Mouse (Mus musculus): ENCODE results near the gene Cacul1. TPM values are rescaled to one million over a fixed set of nuclear protein-coding genes. Genes with fewer than 3 reads are reported as not detected.

The Cacul1 gene
- polyA plus RNA-seq, 1 experiment: 84.8 TPM

GRCm38 (mm10) chr19:60598025-60598697 is 17.3 kb upstream of the Cacul1 start:
- Histone ChIP-seq H3K27ac (ENCODE audit: control insufficient read depth, insufficient read depth, low read depth, low read length) (no peak overlapping the region), H3K36me3 (ENCODE audit: control insufficient read depth, insufficient read depth, low read length) (no peaks in the 10 kb centered on the region), H3K4me3 (ENCODE audit: control insufficient read depth, low read depth, low read length) (no peak overlapping the region), H3K27me3 (ENCODE audit: control insufficient read depth, insufficient read depth, low read length) (no peaks in the 10 kb centered on the region), H3K4me1 (ENCODE audit: control insufficient read depth, insufficient read depth, low read length) (no peaks in the 10 kb centered on the region)
- no peak for TF ChIP-seq CTCF (IDR thresholded peaks at IDR 0.05; ENCODE audit: control insufficient read depth, insufficient read depth, insufficient replicate concordance, low read depth, low read length)
- no peak for TF ChIP-seq POLR2A (IDR thresholded peaks at IDR 0.05; ENCODE audit: control insufficient read depth, low read depth, low read length)

- no peaks in the 10 kb centered on the region for H3K4me1 ChIP-seq (ENCODE audit: control insufficient read depth, insufficient read depth, low read length)
- no peak overlapping the region for H3K4me3 ChIP-seq (ENCODE audit: control insufficient read depth, low read depth, low read length)
- no peak overlapping the region for H3K27ac ChIP-seq (ENCODE audit: control insufficient read depth, insufficient read depth, low read depth, low read length)
- TF ChIP-seq CTCF (IDR thresholded peaks at IDR 0.05; ENCODE audit: control insufficient read depth, insufficient read depth, insufficient replicate concordance, low read depth, low read length) (no peak), POLR2A (IDR thresholded peaks at IDR 0.05; ENCODE audit: control insufficient read depth, low read depth, low read length) (no peak)
- H3K27me3 ChIP-seq (ENCODE audit: control insufficient read depth, insufficient read depth, low read length): no peaks in the 10 kb centered on the region
- no peaks in the 10 kb centered on the region for H3K36me3 ChIP-seq (ENCODE audit: control insufficient read depth, insufficient read depth, low read length)
Measured at GRCm38 (mm10) chr19:60589646-60590045, 8.8 kb upstream of the Cacul1 start.

- TF ChIP-seq POLR2A (IDR thresholded peaks at IDR 0.05; ENCODE audit: control insufficient read depth, low read depth, low read length) (no peak), CTCF (IDR thresholded peaks at IDR 0.05; ENCODE audit: control insufficient read depth, insufficient read depth, insufficient replicate concordance, low read depth, low read length) (no peak)
Measured at GRCm38 (mm10) chr19:60586652-60587051, 5.8 kb upstream of the Cacul1 start.

GRCm38 (mm10) chr19:60583201-60583600 is 2.4 kb upstream of the Cacul1 start:
- no peaks in the 10 kb centered on the region for H3K36me3 ChIP-seq (ENCODE audit: control insufficient read depth, insufficient read depth, low read length)
- H3K4me1 ChIP-seq (ENCODE audit: control insufficient read depth, insufficient read depth, low read length): peaks cover 2% of the 10 kb centered on the region; the same call in 1 of the 2 replicates
- TF ChIP-seq POLR2A (IDR thresholded peaks at IDR 0.05; ENCODE audit: control insufficient read depth, low read depth, low read length): no peak
- TF ChIP-seq CTCF (IDR thresholded peaks at IDR 0.05; ENCODE audit: control insufficient read depth, insufficient read depth, insufficient replicate concordance, low read depth, low read length): no peak
- no peak overlapping the region for H3K4me3 ChIP-seq (ENCODE audit: control insufficient read depth, low read depth, low read length)
- no peaks in the 10 kb centered on the region for H3K27me3 ChIP-seq (ENCODE audit: control insufficient read depth, insufficient read depth, low read length)
- no peak overlapping the region for H3K27ac ChIP-seq (ENCODE audit: control insufficient read depth, insufficient read depth, low read depth, low read length)

More at GRCm38 (mm10) chr19:60586652-60587051, 5.8 kb upstream of the Cacul1 start:
- H3K36me3 ChIP-seq (ENCODE audit: control insufficient read depth, insufficient read depth, low read length): no peaks in the 10 kb centered on the region
- no peaks in the 10 kb centered on the region for H3K27me3 ChIP-seq (ENCODE audit: control insufficient read depth, insufficient read depth, low read length)
- H3K4me1 ChIP-seq (ENCODE audit: control insufficient read depth, insufficient read depth, low read length): no peaks in the 10 kb centered on the region
- no peak overlapping the region for H3K4me3 ChIP-seq (ENCODE audit: control insufficient read depth, low read depth, low read length)
- no peak overlapping the region for H3K27ac ChIP-seq (ENCODE audit: control insufficient read depth, insufficient read depth, low read depth, low read length)

- H3K4me3 ChIP-seq (ENCODE audit: control insufficient read depth, low read depth, low read length): peak overlapping the region; percentile 93
- H3K36me3 ChIP-seq (ENCODE audit: control insufficient read depth, insufficient read depth, low read length): no peaks in the 10 kb centered on the region
- TF ChIP-seq POLR2A (IDR thresholded peaks at IDR 0.05; ENCODE audit: control insufficient read depth, low read depth, low read length) (no peak), CTCF (IDR thresholded peaks at IDR 0.05; ENCODE audit: control insufficient read depth, insufficient read depth, insufficient replicate concordance, low read depth, low read length) (no peak)
- peaks cover 2% of the 10 kb centered on the region; the same call in 1 of the 2 replicates for H3K4me1 ChIP-seq (ENCODE audit: control insufficient read depth, insufficient read depth, low read length)
- H3K27me3 ChIP-seq (ENCODE audit: control insufficient read depth, insufficient read depth, low read length): no peaks in the 10 kb centered on the region
- H3K27ac ChIP-seq (ENCODE audit: control insufficient read depth, insufficient read depth, low read depth, low read length): peak overlapping the region; percentile 95
Measured at GRCm38 (mm10) chr19:60581377-60582290, 809 bp upstream of the Cacul1 start.

- Histone ChIP-seq H3K4me3 (ENCODE audit: control insufficient read depth, low read depth, low read length) (peak overlapping the region; percentile 93), H3K27ac (ENCODE audit: control insufficient read depth, insufficient read depth, low read depth, low read length) (peak overlapping the region; percentile 86), H3K27me3 (ENCODE audit: control insufficient read depth, insufficient read depth, low read length) (no peaks in the 10 kb centered on the region), H3K4me1 (ENCODE audit: control insufficient read depth, insufficient read depth, low read length) (peaks cover 2% of the 10 kb centered on the region; the same call in 1 of the 2 replicates), H3K36me3 (ENCODE audit: control insufficient read depth, insufficient read depth, low read length) (no peaks in the 10 kb centered on the region)
- TF ChIP-seq CTCF (IDR thresholded peaks at IDR 0.05; ENCODE audit: control insufficient read depth, insufficient read depth, insufficient replicate concordance, low read depth, low read length): no peak
- TF ChIP-seq POLR2A (IDR thresholded peaks at IDR 0.05; ENCODE audit: control insufficient read depth, low read depth, low read length): peak; percentile 29; the same call in 1 of the 2 replicates
Measured at GRCm38 (mm10) chr19:60579771-60580581, 849 bp downstream of the Cacul1 start.

Measured in testis, adult 2 months (tissue).